Mouse (Mus musculus) brown adipose tissue, adult 24 weeks (tissue): Measurements from ENCODE around the gene Ipo5. TPM values are rescaled to one million over a fixed set of nuclear protein-coding genes. Genes with fewer than 3 reads are reported as not detected.

ENCODE experiments used
- H3K27ac ChIP-seq: fragments of 200-500 bp; replicated peaks from 2 replicates; pipeline ENCODE4 v1.5.1; 2012; ENCODE audit warnings: low read depth, mild to moderate bottlenecking, low read length
- H3K4me1 ChIP-seq: fragments of 200-500 bp; 2 replicates; pipeline ENCODE4 v1.6.1; 2012; ENCODE audit warnings: low read length, mixed read lengths; ENCODE audit not compliant: control insufficient read depth, insufficient read depth, insufficient read length
- H3K4me3 ChIP-seq: fragments of 200-500 bp; 2 replicates; pipeline ENCODE4 v1.5.1; 2012; ENCODE audit warnings: low read depth, mild to moderate bottlenecking, low read length, moderate library complexity; ENCODE audit not compliant: insufficient read depth
- polyA plus RNA-seq: library from polyadenylated mRNA; stranded (reverse); fragments of >200 nt; gene quantifications from 2 replicates; pipeline ENCODE4 v1.2.4, GENCODE M21; 2012; ENCODE audit not compliant: missing spikeins, insufficient read depth, insufficient read length

The Ipo5 gene
- polyA plus RNA-seq, 1 experiment: 26.8 TPM

DNA sequence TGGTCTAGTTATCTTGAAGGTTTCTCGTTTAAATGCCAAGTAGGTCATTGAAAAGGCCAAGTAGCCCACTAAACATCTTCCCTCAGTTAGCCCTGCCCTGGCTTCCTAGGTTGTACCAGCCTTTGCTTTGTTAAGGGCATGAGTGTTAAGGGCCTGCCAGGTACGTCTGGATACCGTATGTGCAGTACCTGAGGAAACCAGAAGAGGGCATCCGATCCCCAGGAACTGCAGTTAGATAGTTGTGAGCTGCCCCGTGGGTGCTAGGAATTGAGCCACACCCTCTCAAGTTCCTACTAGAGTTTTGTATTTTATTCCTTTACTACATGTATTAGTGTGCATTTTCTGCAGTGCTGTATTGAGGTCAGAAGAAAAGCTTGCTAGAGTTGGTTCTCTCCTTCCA is 38.0 kb downstream of the Ipo5 start:
- no peak overlapping the region for H3K27ac ChIP-seq
- H3K4me3 ChIP-seq: no peak overlapping the region

DNA sequence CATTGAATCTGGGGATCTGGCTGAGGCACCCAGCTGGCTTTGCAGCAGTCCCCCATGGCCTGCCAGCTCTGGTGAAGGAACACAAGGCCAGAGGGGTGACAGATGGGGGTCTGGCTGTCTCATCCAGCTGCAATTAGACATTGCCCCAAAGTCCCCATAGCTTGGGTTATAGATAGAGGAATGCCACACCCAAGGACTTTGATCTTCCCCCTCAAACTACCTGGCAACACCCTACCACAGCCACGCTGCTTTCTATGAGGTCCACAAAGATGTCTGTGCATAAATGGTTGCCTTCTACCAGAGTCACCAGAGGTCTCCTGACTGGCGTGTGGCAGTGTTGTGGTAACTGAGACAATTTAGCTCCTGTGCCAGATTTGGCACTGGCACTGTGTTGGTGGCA is 39.0 kb downstream of the Ipo5 start:
- Histone ChIP-seq H3K4me3 (no peak overlapping the region), H3K27ac (no peak overlapping the region), H3K4me1 (no peaks in the 10 kb centered on the region)

More for the DNA sequence above, 38.0 kb downstream of the Ipo5 start:
- no peaks in the 10 kb centered on the region for H3K4me1 ChIP-seq

DNA sequence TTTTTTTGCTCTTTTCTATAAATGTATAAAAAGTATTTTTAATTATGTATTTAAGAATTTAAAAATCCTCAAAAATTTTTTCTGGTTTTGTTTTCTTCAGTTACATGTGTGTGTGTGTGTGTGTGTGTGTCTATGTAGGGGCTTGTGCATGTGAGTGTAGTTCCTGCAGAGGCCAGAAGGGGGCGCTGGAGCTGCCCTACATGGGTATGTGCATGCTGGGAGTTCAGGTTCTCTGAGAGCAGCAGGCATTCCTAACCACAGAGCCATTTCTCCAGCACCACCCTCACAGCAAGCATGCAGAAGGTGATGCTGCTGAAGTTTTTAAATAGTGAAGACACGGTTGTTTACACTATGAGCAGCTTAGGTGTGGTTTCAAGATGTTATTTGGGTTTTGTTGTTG is 41.4 kb downstream of the Ipo5 start:
- Histone ChIP-seq H3K4me3 (no peak overlapping the region), H3K27ac (no peak overlapping the region), H3K4me1 (no peaks in the 10 kb centered on the region)

DNA sequence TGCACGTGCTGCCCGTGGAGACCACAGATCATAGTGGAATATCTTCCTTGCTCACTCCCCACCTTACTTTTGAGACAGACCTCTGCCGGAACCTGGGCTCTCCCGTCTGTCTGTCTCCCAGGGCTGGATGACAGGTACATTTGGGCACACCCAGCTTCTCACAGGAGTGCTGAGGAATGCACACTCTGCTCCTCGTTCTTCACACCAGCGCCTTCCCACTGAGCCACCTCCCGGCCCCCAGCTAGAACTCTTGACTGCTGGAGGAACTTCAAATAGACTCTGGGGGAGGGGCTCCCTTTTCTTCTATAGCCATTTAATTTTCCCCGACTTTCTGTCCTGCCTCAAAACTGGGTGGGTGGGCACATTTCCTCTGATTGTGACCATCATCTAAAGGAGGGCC is 49.5 kb downstream of the Ipo5 start:
- no peaks in the 10 kb centered on the region for H3K4me1 ChIP-seq
- no peak overlapping the region for H3K27ac ChIP-seq
- no peak overlapping the region for H3K4me3 ChIP-seq

DNA sequence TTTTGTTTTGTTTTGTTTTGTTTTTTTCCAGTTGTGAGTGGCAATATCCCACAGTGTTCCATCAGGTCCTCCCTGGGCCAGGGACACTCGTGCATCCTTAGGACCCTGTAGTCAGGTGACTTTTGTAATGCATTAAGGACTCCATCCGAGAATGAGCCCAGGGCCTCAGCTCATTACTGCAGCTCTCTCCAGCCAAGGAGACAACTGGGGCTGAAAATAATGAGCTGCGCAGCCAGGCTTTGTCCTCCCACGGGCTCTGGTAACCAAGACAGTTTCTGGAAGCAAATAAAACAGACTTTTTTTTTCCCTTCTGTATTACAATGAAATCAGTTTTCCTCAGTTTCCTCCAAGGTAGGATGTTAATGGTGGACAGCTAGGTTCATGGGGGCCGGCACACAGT is 50.0 kb downstream of the Ipo5 start:
- Histone ChIP-seq H3K27ac (no peak overlapping the region), H3K4me3 (no peak overlapping the region), H3K4me1 (no peaks in the 10 kb centered on the region)

DNA sequence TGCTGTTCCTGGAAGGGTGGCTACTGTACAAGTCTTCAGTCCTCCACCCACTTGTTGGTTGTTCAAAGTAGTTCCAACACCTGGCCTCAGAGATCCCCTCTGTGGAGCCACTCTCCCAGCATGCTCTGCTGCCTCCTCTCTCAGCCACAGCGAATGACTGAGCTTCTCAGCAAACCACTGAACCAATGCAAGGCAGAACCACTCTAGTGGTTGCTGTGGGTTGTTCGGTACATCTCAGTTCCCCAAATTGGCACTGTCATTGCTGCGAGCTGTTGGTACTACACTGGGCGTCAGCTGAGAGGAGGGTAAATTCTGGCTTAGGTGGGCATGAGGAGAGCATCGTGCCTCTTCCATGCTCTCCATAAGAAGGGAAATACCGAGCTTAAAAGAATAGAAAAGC is 56.0 kb downstream of the Ipo5 start:
- no peaks in the 10 kb centered on the region for H3K4me1 ChIP-seq
- H3K27ac ChIP-seq: no peak overlapping the region
- no peak overlapping the region for H3K4me3 ChIP-seq

DNA sequence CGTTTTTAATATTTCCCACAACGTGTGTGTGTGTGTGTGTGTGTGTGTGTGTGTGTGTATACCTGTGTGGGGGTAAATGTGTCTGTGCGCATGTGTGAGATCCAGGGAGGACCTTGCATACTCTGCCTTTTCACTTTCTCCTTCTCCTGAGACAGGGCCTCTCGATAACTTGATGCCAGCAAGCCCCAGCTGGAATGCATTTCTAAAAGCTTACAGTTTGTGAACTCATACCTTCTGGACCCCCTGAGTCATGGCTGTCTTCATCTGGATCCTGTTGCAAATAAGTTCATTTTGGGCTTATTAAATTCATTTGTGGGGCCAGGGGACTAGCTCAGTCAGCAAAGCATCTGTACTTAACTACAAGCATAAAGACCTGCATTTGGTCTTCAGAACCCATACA is 57.7 kb downstream of the Ipo5 start:
- Histone ChIP-seq H3K4me1 (no peaks in the 10 kb centered on the region), H3K4me3 (no peak overlapping the region), H3K27ac (no peak overlapping the region)

DNA sequence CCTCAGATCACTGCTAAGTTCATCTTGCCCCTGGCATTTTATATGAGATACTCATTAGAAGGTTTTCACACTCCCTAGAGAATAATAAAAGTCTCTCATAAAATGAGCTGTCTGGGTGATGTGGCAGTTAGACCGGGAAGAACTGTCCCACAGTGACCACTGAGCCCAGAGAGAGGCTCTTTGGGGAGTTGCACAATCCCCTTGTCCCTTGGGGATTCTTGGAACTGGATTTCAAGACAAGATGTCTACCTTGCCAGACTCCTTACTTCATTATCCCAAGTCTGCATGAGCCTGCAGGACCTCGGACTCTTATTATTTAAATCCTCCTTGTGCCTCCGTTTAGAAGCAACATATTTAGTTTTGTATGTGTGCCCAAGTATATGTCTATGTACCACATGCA is 58.6 kb downstream of the Ipo5 start:
- no peaks in the 10 kb centered on the region for H3K4me1 ChIP-seq
- H3K27ac ChIP-seq: no peak overlapping the region
- H3K4me3 ChIP-seq: no peak overlapping the region

DNA sequence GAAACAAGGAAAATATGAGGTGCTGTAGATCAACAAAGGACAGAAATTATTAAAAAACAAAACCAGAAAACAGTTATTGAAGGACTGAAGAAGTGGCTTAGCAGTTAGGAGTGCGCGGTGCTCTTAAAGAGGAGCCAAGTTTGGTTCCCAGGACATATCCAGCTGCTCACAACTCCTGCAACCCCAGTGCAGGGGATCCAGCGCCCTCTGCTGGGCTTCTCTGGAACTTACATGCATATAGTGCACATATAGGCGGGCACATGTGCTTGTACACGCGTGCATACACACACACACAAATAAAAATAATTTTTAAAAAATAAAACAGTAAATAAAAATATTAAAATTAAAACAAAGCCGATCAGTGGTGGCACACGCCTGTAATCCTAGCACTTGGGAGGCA is 59.6 kb downstream of the Ipo5 start:
- Histone ChIP-seq H3K4me3 (no peak overlapping the region), H3K4me1 (no peaks in the 10 kb centered on the region)

DNA sequence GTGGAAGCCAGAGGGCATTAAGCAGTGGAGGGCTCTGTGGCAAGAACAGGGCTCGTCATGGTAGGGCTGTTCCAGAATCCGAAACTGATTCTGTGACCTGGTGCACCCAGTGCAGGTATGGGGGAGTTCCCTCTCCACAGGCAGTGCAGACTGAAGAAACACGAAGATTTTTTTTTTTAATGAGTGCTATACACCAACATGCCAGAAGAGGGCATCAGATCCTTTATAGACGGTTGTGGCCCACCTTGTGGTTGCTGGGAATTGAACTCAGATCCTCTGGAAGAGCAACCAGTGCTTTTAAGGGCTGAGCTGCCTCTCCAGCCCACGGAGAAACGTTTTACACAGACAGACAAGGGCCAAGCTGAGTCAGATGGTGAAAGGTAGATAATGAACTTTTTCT is 60.3 kb downstream of the Ipo5 start:
- H3K4me3 ChIP-seq: no peak overlapping the region
- H3K27ac ChIP-seq: no peak overlapping the region
- no peaks in the 10 kb centered on the region for H3K4me1 ChIP-seq

More for the DNA sequence above, 59.6 kb downstream of the Ipo5 start:
- H3K27ac ChIP-seq: no peak overlapping the region

DNA sequence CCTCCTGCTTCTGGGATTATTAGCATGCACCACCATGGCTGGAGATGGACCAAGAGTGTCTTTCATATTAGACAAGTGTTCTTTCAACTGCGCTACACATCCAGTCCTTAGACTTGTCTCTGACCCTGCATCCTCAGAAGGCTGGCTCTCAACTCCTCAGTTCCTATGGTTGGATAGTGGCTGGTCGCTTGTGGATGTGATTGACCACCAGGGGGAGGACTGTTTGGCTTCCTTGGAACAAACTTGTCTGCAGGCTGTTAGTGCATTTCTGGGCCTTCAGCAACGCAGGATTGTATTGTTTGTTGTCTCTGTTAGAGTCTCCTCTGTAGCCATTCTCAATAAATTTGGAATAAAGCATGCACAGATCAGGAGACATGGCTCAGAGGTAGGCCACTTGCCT is 68.5 kb downstream of the Ipo5 start:
- Histone ChIP-seq H3K4me1 (no peaks in the 10 kb centered on the region), H3K27ac (no peak overlapping the region), H3K4me3 (no peak overlapping the region)

DNA sequence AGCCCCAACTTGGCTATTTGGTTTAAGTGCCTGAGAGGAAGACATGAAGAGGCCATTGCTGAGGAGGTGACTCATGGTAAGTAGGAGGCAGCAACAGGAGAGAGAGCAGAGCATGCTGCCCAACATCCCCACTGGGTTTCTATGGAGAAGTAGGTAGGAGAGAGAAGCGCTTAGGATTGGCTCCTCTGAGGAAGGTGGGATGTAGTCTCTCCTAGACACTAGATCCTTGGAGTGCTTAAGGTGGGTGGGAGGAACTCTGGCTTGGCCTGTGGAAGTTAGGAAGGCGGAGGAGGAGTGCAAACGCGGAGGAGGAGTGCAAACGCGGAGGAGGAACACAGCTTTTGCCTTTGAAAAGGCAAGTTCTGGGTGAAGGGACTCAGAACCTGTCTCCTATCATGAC is 78.1 kb downstream of the Ipo5 start:
- H3K4me3 ChIP-seq: no peak overlapping the region

More for the DNA sequence above, 78.1 kb downstream of the Ipo5 start:
- no peaks in the 10 kb centered on the region for H3K4me1 ChIP-seq
- H3K27ac ChIP-seq: no peak overlapping the region

Other genes starting within 250 kb of the Ipo5 start
- 11.6 and 17.9 TPM in 2 replicates for gene Farp1, start 124.0 kb downstream of the Ipo5 start, polyA plus RNA-seq